Mouse (Mus musculus) heart, postnatal 0 days (tissue): ENCODE measurements around the gene Nudt22. TPM values are rescaled to one million over a fixed set of nuclear protein-coding genes. Genes with fewer than 3 reads are reported as not detected.
A peak's percentile ranks its signal among the peaks of the same experiment; 100 is the strongest.

Experiments
- ATAC-seq: fragments of 200-750 bp; cut with Nextera tagmentation; 2 replicates; pipeline ENCODE4 v1.8.0; 2017; ENCODE audit warnings: low read depth, moderate number of reproducible peaks, moderate library complexity; ENCODE audit not compliant: insufficient read depth
- DNase-seq: peaks from one replicate; pipeline ENCODE4 v3.0.0-alpha.2; 2016; ENCODE audit warnings: low spot score
- H3K27ac ChIP-seq: fragments of 300-500 bp; sonication (generic); 2 replicates; pipeline ENCODE4 v1.5.1; 2014; ENCODE audit warnings: low read depth, mild to moderate bottlenecking
- H3K27me3 ChIP-seq: fragments of 300-500 bp; sonication (generic); 2 replicates; pipeline ENCODE4 v1.6.1; 2014; ENCODE audit warnings: low read length, mixed read lengths; ENCODE audit not compliant: control insufficient read depth, insufficient read depth
- H3K36me3 ChIP-seq: fragments of 300-500 bp; sonication (generic); replicated peaks from 2 replicates; pipeline ENCODE4 v1.6.1; 2014; ENCODE audit warnings: low read length, mixed read lengths; ENCODE audit not compliant: control insufficient read depth, insufficient read depth
- H3K4me1 ChIP-seq: fragments of 300-500 bp; sonication (generic); 2 replicates; pipeline ENCODE4 v1.6.1; 2014; ENCODE audit warnings: antibody characterized with exemption; ENCODE audit not compliant: control insufficient read depth, insufficient read depth
- H3K4me2 ChIP-seq: fragments of 300-500 bp; sonication (generic); 2 replicates; pipeline ENCODE4 v1.6.1; 2014; ENCODE audit warnings: low read depth, mild to moderate bottlenecking, low read length, moderate library complexity
- H3K4me3 ChIP-seq: fragments of 300-500 bp; sonication (generic); 2 replicates; pipeline ENCODE4 v1.5.1; 2014; ENCODE audit warnings: low read depth, low read length
- H3K9ac ChIP-seq: fragments of 300-500 bp; sonication (generic); replicated peaks from 2 replicates; pipeline ENCODE4 v1.6.1; 2014; ENCODE audit warnings: low read depth, low read length, mixed read lengths
- H3K9me3 ChIP-seq: fragments of 300-500 bp; sonication (generic); replicated peaks from 2 replicates; pipeline ENCODE4 v1.6.1; 2016; ENCODE audit warnings: low read length; ENCODE audit not compliant: control insufficient read depth
- CTCF ChIP-seq: IDR thresholded peaks from 2 replicates; pipeline ENCODE4 v1.5.1; 2016; ENCODE audit warnings: antibody characterized with exemption, control low read depth, low read depth
- EP300 ChIP-seq: IDR thresholded peaks from 2 replicates; pipeline ENCODE4 v1.6.1; 2016; ENCODE audit warnings: antibody characterized with exemption, low read depth
- WGBS: fragments of 180-500 bp; shearing (Covaris S2); extraction: QIAGEN DNeasy Blood & Tissue Kit; methylation state at CpG from one replicate; pipeline ENCODE4 v1.1.7; 2014; 5-methylcytosine and 5-hydroxymethylcytosine counted together
- polyA plus RNA-seq: library from polyadenylated mRNA; unstranded; fragments of >200 nt; fragmentation: Nextera tagmentation; extraction: Ambion mirVana; gene quantifications from 2 replicates; pipeline ENCODE4 v1.2.1, GENCODE M21; 2015
- total RNA-seq: library from RNA; depleted of rRNA; stranded (reverse); fragments of >200 nt; gene quantifications from 2 replicates; pipeline ENCODE4 v1.2.3, GENCODE M21; 2014; ENCODE audit warnings: low replicate concordance

Gene Nudt22
- total and polyA plus RNA-seq, 2 experiments from 2014 or later = 45.3 to 48.1 TPM

- Histone ChIP-seq H3K36me3 (no peaks in the 10 kb centered on the region; the same call in 1 of the 2 replicates), H3K4me1 (peaks cover 30% of the 10 kb centered on the region), H3K9me3 (no peaks in the 10 kb centered on the region), H3K9ac (no peak overlapping the region), H3K4me2 (no peak overlapping the region), H3K4me3 (no peak overlapping the region), H3K27me3 (no peaks in the 10 kb centered on the region), H3K27ac (no peak overlapping the region)
- ATAC-seq = no peak
- 86% methylated on average over 6 of the region's 6 CpGs for whole genome bisulfite sequencing
- TF ChIP-seq EP300 = no peak
- TF ChIP-seq CTCF = no peak
- no peak for DNase-seq
Measured at GRCm38 (mm10) chr19:6990712-6991111, 5.2 kb downstream of the Nudt22 start.

- H3K9ac ChIP-seq = no peak overlapping the region
- no peaks in the 10 kb centered on the region for H3K27me3 ChIP-seq
- no peak overlapping the region for H3K27ac ChIP-seq
- ATAC-seq (no peak), DNase-seq (no peak)
- H3K9me3 ChIP-seq = no peaks in the 10 kb centered on the region
- no peak overlapping the region for H3K4me3 ChIP-seq
- H3K36me3 ChIP-seq = peaks cover 11% of the 10 kb centered on the region
- no peak overlapping the region for H3K4me2 ChIP-seq
- H3K4me1 ChIP-seq = peaks cover 16% of the 10 kb centered on the region
- TF ChIP-seq EP300 = no peak
- TF ChIP-seq CTCF = no peak
- 89% methylated on average over 8 of the region's 8 CpGs for WGBS
Measured at GRCm38 (mm10) chr19:6989251-6989650, 6.7 kb downstream of the Nudt22 start.

DNA sequence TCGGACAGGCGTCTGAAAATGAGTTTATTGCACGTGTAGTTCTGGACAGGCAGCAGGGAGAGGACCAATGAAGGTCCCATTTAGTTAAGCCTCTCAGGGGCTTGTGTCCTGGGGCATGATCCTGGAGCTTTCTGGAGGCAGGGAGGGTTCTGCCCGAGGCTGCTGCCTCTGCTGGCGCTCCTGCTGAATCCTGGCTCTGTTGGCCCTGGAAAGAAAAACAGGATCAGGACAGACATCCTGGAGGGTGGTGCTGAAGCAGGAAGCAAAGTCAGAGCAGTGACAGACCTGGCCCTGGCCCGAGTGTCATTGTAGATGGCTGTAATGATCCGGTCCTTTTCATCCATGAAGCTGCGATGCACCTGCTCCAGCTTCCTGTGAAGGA is 8.0 kb downstream of the Nudt22 start:
- peak overlapping the region; percentile 99 for H3K27ac ChIP-seq
- H3K9me3 ChIP-seq = no peaks in the 10 kb centered on the region
- H3K36me3 ChIP-seq = peaks cover 20% of the 10 kb centered on the region
- peak overlapping the region; percentile 93 for H3K4me3 ChIP-seq
- H3K27me3 ChIP-seq = no peaks in the 10 kb centered on the region
- ATAC-seq (peak; percentile 2; the same call in 1 of the 2 replicates), DNase-seq (no peak)
- H3K4me2 ChIP-seq = peak overlapping the region; percentile 89
- WGBS = 6% methylated on average over 8 of the region's 8 CpGs
- TF ChIP-seq CTCF = no peak
- no peak for TF ChIP-seq EP300
- peaks cover 15% of the 10 kb centered on the region for H3K4me1 ChIP-seq
- H3K9ac ChIP-seq = peak overlapping the region; percentile 93

DNA sequence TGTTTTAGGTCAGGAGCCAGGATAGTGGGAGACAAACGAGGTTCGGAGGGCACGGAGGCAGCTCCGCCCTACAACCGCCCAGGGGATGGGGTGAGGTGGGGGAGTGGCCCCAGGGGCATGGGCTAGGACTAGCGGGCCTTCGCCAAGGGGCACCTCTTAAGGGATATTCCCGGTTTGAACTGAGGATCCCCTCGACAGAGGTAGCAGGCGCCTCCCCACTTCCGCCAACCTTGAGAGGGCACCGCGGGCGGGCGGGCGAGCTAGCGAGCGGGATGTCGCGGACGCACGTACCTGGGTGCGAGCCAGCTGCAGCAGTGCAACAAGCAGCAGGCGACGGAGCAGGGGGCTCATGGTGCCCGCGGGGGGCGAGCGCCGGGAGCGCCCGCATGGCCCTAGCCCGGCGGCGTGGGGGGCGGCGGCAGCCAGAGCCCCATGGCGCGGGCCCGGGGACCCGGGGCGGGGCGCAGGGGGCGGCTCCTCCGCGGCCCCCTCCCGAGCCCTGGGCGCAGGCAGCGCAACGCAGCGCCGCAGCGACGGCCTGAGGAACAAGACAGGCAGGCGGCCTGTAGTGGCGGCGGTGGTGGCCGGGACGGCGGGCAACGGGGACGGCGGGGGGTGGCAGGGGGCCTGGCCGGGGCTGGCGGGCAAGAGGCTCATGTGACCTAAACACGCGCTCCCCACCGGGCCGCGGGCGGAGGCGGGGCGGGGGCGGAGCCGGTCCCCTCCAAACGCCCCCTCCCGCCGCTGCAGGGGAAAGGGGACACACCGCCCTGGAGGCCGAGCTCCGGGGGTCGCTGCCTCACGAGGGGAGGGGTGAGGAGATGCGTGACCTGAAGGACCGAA is 8.6 kb downstream of the Nudt22 start, which contains the start of gene Vegfb:
Gene Vegfb, minus strand, starts transcription at position 591 of the 843 bp plus-strand sequence.
- WGBS = under 1% methylated on average over 55 of the region's 85 CpGs
- Histone ChIP-seq H3K27me3 (no peaks in the 10 kb centered on the region), H3K27ac (peak within 1 kb of the TSS; percentile 99), H3K4me2 (peak within 1 kb of the TSS; percentile 89), H3K36me3 (peaks cover 26% of the 10 kb centered on the region), H3K9me3 (no peaks in the 10 kb centered on the region), H3K4me1 (peaks cover 15% of the 10 kb centered on the region; the same call in 1 of the 2 replicates), H3K4me3 (peak within 1 kb of the TSS; percentile 93), H3K9ac (peak within 1 kb of the TSS; percentile 93)
- TF ChIP-seq EP300 = 0 out of 2 replicates have a peak, but pooled peaks have one; percentile 11
- no peak for TF ChIP-seq CTCF
- ATAC-seq = peak; percentile 63
- peak; percentile 69 for DNase-seq

DNA sequence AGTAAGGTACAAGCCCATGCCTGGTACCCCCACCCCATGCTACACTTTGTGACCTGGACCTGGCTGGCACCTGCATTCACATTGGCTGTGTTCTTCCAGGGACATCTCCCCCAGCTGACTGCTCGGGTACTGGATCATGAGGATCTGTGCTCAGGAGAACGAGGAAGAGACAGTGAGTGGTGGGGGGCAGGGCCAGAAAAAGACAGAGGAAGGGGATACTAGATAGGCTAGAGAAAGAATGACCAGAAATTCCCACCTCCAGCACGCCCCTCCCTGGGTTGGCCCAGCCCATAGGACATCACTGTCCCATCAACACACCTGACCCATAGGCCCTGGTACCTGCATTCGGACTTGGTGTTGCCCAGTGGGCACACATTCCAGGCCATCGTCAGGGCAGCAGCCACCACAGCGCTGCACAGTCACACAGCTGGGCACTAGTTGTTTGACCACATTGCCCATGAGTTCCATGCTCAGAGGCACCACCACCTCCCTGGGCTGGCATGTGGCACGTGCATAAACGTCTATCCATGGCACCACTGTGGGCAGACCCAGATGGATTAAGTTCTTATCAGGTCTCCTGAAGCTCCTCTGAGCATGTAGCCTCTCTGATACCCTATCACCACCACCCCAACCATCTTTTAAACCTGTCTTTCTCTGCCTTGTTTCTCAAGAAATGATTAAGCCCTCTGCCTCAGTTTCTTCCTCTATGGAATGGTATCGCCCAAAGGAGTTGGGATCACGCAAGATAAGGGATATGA is 9.8 kb downstream of the Nudt22 start:
- DNase-seq (no peak), ATAC-seq (no peak)
- Histone ChIP-seq H3K9ac (peak overlapping the region; percentile 93; the same call in 1 of the 2 replicates), H3K36me3 (peaks cover 28% of the 10 kb centered on the region), H3K4me3 (peak overlapping the region; percentile 93), H3K4me1 (peaks cover 16% of the 10 kb centered on the region), H3K4me2 (peak overlapping the region; percentile 89), H3K27ac (peak overlapping the region; percentile 99), H3K9me3 (no peaks in the 10 kb centered on the region), H3K27me3 (no peaks in the 10 kb centered on the region)
- 53% methylated on average over 10 of the region's 10 CpGs for WGBS
- TF ChIP-seq EP300 (no peak), CTCF (no peak)
